Mouse (Mus musculus): ENCODE results near the gene Cd247.

Cd247 gene

GRCm38 (mm10) chr1:165833910-165834632 is 45.6 kb downstream of the Cd247 start:
- CTCF ChIA-PET, result interaction anchor here in 1 of 4 experiments (0.6 kb wide), 2 partner anchors 64 to 374 kb away, joined by 3 read pairs; partner anchors contain the start of genes Dcaf6 and Mpc2
- POLR2A ChIA-PET, result interaction anchor here in 1 of 4 experiments (0.7 to 1.6 kb wide), 5 partner anchors 9 to 118 kb away, joined by 3 to 6 read pairs (median 3); no protein-coding TSS in a partner anchor

DNA sequence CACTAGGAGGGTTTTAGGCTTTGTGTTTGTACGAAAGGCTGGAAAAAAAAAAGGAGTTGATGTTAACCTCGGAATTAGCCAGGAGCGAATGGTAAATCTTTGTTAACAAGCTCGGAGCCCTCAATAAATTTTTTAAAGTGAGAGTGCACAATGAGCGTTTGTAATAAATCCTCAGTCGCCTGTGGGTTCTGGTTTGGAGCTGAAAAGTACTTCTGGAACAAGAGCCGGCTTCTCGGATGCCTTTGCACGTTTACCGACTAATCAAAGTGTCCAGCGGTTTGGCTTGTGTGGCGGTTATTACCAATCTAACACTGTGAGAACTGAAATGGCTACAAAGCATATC is 46.1 kb downstream of the Cd247 start:
- POLR2A ChIA-PET, result interaction anchor here in 1 of 4 experiments (0.7 to 1.3 kb wide), 2 partner anchors 9 to 117 kb away, joined by 3 to 4 read pairs; no protein-coding TSS in a partner anchor
- CTCF ChIA-PET, result interaction anchor here in 1 of 4 experiments (0.6 kb wide), 1 partner anchor 374 kb away, joined by 3 read pairs; the partner anchor contains the start of genes Dcaf6 and Mpc2

DNA sequence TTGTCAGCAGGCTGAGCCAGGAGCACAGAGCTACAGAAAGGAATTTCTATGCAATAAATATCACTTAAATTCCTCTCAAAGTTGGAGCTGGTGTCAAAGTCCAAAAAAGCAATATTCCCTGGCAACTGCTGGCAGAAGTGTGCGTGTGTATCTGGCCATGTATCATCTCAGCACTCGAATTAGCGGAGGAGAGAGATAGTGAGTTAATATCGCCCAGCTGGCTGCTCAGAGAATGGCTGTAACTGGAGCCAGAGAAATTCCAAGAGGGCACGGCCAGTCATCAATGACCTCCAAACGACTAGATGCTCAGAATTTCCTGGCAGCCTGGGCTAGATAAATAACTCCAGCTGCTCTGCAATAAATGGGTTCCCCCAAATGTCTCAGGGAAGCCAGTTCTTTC is 48.0 kb downstream of the Cd247 start:
- CTCF ChIA-PET, result interaction anchor here in 1 of 4 experiments (1.0 kb wide), 1 partner anchor 56 kb away, joined by 3 read pairs; no protein-coding TSS in a partner anchor
- POLR2A ChIA-PET, result interaction anchor here in 3 of 4 experiments (0.6 to 1.4 kb wide), 3 partner anchors 45 to 425 kb away, joined by 3 to 5 read pairs (median 3); no protein-coding TSS in a partner anchor

DNA sequence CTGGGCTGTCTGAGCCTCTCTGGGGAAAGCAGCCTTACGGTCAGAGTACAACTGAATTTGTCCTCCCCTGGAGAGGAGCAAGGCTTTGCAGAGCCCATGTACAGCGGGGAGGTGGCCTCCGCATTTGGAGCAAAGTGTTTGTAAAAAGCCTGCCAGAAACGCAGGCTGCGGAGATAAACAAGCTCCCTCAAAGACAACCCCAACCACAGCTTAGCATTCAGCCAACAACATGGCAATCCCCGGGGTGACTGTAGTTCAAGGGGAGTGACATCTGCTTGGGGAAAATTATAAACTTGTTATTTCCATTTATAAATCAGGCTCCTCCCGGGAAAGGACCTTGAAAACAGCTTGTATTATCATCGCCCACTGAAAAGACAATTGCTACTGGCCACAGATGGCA is 49.1 kb downstream of the Cd247 start:
- ChIA-PET POLR2A (no interaction called here), CTCF (interaction anchor here in 1 of 4 experiments (1.0 kb wide), 1 partner anchor 57 kb away, joined by 3 read pairs; no protein-coding TSS in a partner anchor)

DNA sequence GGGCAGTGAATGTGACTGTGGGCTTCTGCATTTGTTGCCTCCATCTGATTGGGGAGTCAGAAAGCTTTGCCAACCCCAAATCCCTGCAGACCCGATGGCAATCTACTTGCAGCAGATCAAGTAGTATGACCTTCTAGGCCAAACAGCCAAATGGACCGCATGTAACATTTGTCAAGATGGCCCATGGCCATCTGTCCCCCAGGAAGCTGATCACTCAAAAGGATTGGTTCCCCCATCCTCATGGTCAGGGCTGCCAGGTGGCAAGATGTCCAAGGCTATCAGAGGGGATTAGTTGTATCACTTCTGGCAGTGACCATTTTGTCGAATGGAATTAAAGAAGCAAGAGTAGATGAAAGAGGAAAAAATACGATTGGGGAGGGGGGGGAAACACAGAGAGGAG is 50.7 kb downstream of the Cd247 start:
- CTCF ChIA-PET, result no interaction called here
- POLR2A ChIA-PET, result interaction anchor here in 1 of 4 experiments (0.6 kb wide), 1 partner anchor 1941 kb away, joined by 3 read pairs; no protein-coding TSS in a partner anchor

GRCm38 (mm10) chr1:165840548-165841230 is 52.2 kb downstream of the Cd247 start:
- POLR2A ChIA-PET, result interaction anchor here in 1 of 4 experiments (0.9 kb wide), 1 partner anchor 56 kb away, joined by 4 read pairs; no protein-coding TSS in a partner anchor
- CTCF ChIA-PET, result interaction anchor here in 2 of 4 experiments (1.0 to 2.2 kb wide), 3 partner anchors 13 to 61 kb away, joined by 3 to 6 read pairs (median 6); no protein-coding TSS in a partner anchor

GRCm38 (mm10) chr1:165842170-165842569 is 53.7 kb downstream of the Cd247 start:
- ChIA-PET POLR2A (interaction anchor here in 1 of 4 experiments (0.7 to 1.4 kb wide), 2 partner anchors 62 to 91 kb away, joined by 4 read pairs; no protein-coding TSS in a partner anchor), CTCF (interaction anchor here in 2 of 4 experiments (0.7 to 2.2 kb wide), 3 partner anchors 11 to 1382 kb away, joined by 3 to 11 read pairs (median 6); no protein-coding TSS in a partner anchor)

GRCm38 (mm10) chr1:165843586-165843985 is 55.1 kb downstream of the Cd247 start:
- ChIA-PET CTCF (interaction anchor here in 1 of 4 experiments (1.3 to 1.4 kb wide), 2 partner anchors 10 to 63 kb away, joined by 3 to 5 read pairs; no protein-coding TSS in a partner anchor), POLR2A (interaction anchor here in 2 of 4 experiments (0.7 to 1.7 kb wide), 4 partner anchors 10 to 64 kb away, joined by 3 to 4 read pairs (median 4); no protein-coding TSS in a partner anchor)

GRCm38 (mm10) chr1:165844466-165844951 is 56.0 kb downstream of the Cd247 start:
- CTCF ChIA-PET, result interaction anchor here in 3 of 4 experiments (0.6 to 1.4 kb wide), 4 partner anchors 9 to 125 kb away, joined by 3 to 5 read pairs (median 3); no protein-coding TSS in a partner anchor
- POLR2A ChIA-PET, result interaction anchor here in 3 of 4 experiments (0.6 to 3.8 kb wide), 4 partner anchors 10 to 67 kb away, joined by 3 to 18 read pairs (median 4); no protein-coding TSS in a partner anchor

GRCm38 (mm10) chr1:165844956-165845355 is 56.5 kb downstream of the Cd247 start:
- ChIA-PET CTCF (interaction anchor here in 3 of 4 experiments (0.6 to 1.4 kb wide), 4 partner anchors 9 to 125 kb away, joined by 3 to 5 read pairs (median 3); no protein-coding TSS in a partner anchor), POLR2A (interaction anchor here in 2 of 4 experiments (0.6 to 3.8 kb wide), 5 partner anchors 9 to 66 kb away, joined by 3 to 18 read pairs (median 3); no protein-coding TSS in a partner anchor)

GRCm38 (mm10) chr1:165845366-165845765 is 56.9 kb downstream of the Cd247 start:
- POLR2A ChIA-PET, result interaction anchor here in 1 of 4 experiments (1.0 to 3.8 kb wide), 4 partner anchors 9 to 22 kb away, joined by 3 to 18 read pairs (median 4); no protein-coding TSS in a partner anchor
- CTCF ChIA-PET, result interaction anchor here in 2 of 4 experiments (1.0 to 1.1 kb wide), 2 partner anchors 8 to 11 kb away, joined by 3 to 4 read pairs (median 3); no protein-coding TSS in a partner anchor

GRCm38 (mm10) chr1:165848417-165848816 is 59.9 kb downstream of the Cd247 start:
- ChIA-PET POLR2A (interaction anchor here in 1 of 4 experiments (1.0 kb wide), 1 partner anchor 153 kb away, joined by 3 read pairs; no protein-coding TSS in a partner anchor), CTCF (no interaction called here)

DNA sequence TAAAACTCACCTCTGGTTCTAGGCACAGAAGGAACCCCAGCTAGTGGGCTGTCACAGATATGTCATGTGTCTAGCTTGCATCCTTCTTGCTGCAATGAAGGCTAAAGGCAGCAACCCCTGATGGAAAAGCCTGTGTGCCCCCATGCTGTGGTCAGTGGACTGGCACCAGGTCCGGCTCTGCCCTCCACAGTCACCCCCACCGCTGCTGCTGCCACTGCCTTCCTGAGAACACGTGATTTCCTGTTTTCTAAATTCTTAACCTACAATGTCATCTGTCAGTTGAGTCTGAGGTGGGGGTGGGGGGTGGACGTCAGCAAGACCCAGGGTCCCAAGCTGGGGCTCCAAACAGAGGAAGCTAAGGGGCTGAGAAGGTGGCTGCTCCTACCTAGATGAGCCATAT is 60.4 kb downstream of the Cd247 start:
- ChIA-PET POLR2A (interaction anchor here in 2 of 4 experiments (1.0 to 1.3 kb wide), 2 partner anchors 152 to 154 kb away, joined by 3 read pairs; no protein-coding TSS in a partner anchor), CTCF (no interaction called here)

DNA sequence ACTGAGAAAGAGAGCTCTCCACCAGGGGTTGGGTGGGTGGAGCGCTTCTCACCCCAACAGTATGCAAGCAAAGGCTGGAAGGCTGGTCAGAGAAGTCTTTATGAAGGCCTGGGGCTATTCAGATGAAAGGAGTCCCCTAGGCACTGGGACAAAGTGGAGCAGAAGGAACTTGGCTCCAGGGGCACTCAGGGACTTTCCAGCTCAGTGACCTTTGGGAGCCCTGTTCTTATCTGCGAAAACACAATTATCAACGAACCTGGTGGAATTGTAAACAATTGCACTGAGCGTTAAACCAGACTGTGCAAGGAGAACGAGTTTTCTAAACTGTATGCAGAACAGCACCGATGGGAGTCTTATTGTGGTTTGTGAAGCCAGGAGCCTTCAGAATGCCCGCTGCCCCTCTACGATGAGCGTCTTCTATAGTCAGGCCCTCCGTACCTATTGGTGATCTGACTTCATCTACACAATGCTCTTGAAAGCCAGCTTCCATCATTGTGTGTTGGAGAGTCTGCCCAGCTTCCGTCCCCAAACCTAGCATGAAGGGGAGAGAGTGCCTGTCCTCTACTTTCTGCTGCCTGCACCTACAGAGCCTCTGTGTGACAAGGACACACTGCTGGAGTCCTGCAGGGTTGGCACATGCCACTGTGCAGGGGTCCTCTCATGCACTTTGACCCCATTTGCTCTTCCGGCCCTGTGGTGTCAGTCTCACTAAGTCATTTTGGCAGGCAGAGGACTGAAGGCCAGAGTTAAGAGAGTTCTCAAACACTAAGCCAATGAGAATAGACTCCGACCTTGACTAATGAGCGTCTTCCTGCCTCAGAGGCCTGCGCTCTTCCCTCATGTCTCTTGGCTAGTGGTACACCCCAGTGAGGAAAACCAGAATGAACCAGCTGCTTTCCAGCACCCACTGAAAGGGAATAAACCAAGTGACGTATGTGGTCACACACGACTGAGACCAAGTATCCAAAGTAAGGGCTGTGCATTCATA is 61.3 kb downstream of the Cd247 start:
- ChIA-PET CTCF (interaction anchor here in 1 of 4 experiments (1.0 to 1.6 kb wide), 2 partner anchors 10 to 69 kb away, joined by 4 to 6 read pairs; no protein-coding TSS in a partner anchor), POLR2A (interaction anchor here in 2 of 4 experiments (0.6 to 2.7 kb wide), 4 partner anchors 10 to 883 kb away, joined by 3 to 7 read pairs (median 3); no protein-coding TSS in a partner anchor)

- ChIA-PET POLR2A (interaction anchor here in 1 of 4 experiments (2.7 kb wide), 1 partner anchor 8 kb away, joined by 7 read pairs; no protein-coding TSS in a partner anchor), CTCF (interaction anchor here in 1 of 4 experiments (1.0 to 1.3 kb wide), 2 partner anchors 35 to 72 kb away, joined by 3 read pairs; no protein-coding TSS in a partner anchor)
Measured at GRCm38 (mm10) chr1:165852131-165852530, 63.6 kb downstream of the Cd247 start.

DNA sequence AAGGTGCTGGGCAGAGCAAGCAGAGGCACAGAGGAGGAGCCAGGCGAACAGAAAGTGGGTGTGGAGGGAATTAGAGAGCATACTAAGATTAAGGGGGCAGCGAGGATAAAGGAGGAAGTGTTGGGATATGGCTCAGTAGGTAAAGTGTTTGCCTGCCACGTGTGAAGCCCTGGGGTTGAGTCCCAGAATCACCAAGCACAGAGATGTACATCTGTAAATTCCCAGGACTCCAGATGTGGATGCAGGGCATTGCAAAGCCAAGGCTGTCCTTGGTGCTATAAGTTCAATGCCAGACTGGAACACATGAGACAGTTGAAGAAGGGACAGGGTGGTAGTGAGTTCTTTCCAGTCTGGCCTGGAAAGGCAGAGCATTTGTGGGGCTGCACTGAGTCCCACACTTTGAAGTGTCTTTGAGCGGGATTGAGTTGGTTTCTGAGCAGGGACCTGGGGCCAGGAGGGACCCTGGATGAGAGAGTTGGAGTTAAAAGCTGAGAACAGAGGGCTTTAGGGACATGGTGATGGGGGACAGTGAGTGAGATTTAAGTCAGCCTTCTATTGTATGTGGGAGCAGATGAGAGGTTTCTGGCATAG is 64.7 kb downstream of the Cd247 start:
- POLR2A ChIA-PET, result no interaction called here
- CTCF ChIA-PET, result interaction anchor here (0.6 to 1.2 kb wide), 10 partner anchors 8 to 114 kb away, joined by 3 to 6 read pairs (median 3); no protein-coding TSS in a partner anchor

Data from embryonic stem cell, embryonic (primary cell).